In the genomic region with DNA sequence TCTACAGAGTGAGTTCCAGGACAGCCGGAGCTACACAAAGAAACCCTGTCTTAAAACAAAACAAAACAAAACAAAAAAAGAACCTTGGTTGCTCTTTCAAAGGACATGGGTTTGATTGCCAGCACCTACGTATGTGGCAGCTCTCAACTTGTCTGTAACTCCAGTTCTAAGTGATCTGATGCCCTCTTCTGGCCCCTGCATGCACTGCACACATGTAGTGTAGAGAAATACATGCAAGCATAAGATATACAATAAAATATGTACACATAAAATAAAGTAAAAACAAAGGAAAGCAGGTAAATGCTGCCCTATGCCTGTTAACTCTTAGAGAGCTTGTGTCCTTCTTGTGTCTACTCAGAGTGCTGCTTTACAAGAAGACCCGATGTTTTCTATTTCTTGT, we compare ENCODE assay signal across 1 mouse cellular context.
TF ChIP-seq lines count a peak whose summit lies in the region.

No protein-coding gene starts in this region.

TF ChIP-seq in MEL, 35 proteins besides CTCF, POLR2A, EP300 and RAD21:
- TF ChIP-seq SIN3A (IDR thresholded peaks at IDR 0.05; ENCODE audit: low read length) = no peak
- no peak for TF ChIP-seq CHD1 (IDR thresholded peaks at IDR 0.05; ENCODE audit: low read depth, low read length)
- TF ChIP-seq GATA1 (IDR thresholded peaks at IDR 0.05; ENCODE audit: low read depth, low read length) = no peak
- TF ChIP-seq ZKSCAN1 (IDR thresholded peaks at IDR 0.05; ENCODE audit: low read depth, low read length) = no peak
- no peak for TF ChIP-seq ETS1 (IDR thresholded peaks at IDR 0.05; ENCODE audit: low read depth, low read length)
- TF ChIP-seq ZC3H11A (IDR thresholded peaks at IDR 0.05; ENCODE audit: low read depth, low read length) = no peak
- no peak for TF ChIP-seq KAT2A (conservative IDR thresholded peaks at IDR 0.05; ENCODE audit: low read depth, low read length)
- TF ChIP-seq E2F4 (IDR thresholded peaks at IDR 0.05; ENCODE audit: borderline replicate concordance, low read depth, low read length) = no peak
- TF ChIP-seq TBP (IDR thresholded peaks at IDR 0.05; ENCODE audit: low read depth, low read length) = no peak
- no peak for TF ChIP-seq GABPA (IDR thresholded peaks at IDR 0.05; ENCODE audit: low read depth, low read length)
- TF ChIP-seq POLR2AphosphoS2 (IDR thresholded peaks at IDR 0.05; ENCODE audit: low read length) = no peak
- TF ChIP-seq MEF2A (IDR thresholded peaks at IDR 0.05; ENCODE audit: extremely low read depth, insufficient replicate concordance, low read depth, low read length, poor library complexity, severe bottlenecking) = no peak
- no peak for TF ChIP-seq TCF12 (IDR thresholded peaks at IDR 0.05; ENCODE audit: low read depth, low read length)
- no peak for TF ChIP-seq USF2 (IDR thresholded peaks at IDR 0.05; ENCODE audit: borderline replicate concordance in 1 of 2, insufficient read depth in 1 of 2, low read depth in 1 of 2, low read length in 2 of 2)
- TF ChIP-seq USF1 (IDR thresholded peaks at IDR 0.05; ENCODE audit: low read depth, low read length) = no peak
